In genomic region chr15:80124651-80125050, GRCm38 (mm10) we compare ENCODE assay signal across 19 mouse cellular contexts. TPM values are rescaled to one million over a fixed set of nuclear protein-coding genes. Genes with fewer than 3 reads are reported as not detected.
DNase-seq lines count a peak whose midpoint lies in the region; ATAC-seq and TF ChIP-seq lines count a peak whose summit lies in the region.
"Had no signal": no experiment of that assay in that cellular context is flagged by ENCODE, and none has a peak within 500 bp of the region (broad histone marks: within the 10 kb centered on the region; RNA-seq: fewer than 3 reads in every experiment).

No protein-coding gene starts in this region.

- DNase-seq in limb, embryonic 10.5 days (ENCODE audit: low spot score): no peak
- peak; percentile 43 for DNase-seq in Patski (ENCODE audit: low read depth, low spot score)
- peak; percentile 61 to 81 for DNase-seq in kidney, adult 8-10 months
- DNase-seq in kidney, postnatal 14 days: peak; percentile 49
- DNase-seq in thymus, postnatal 25 days: no peak
- DNase-seq in adrenal gland, postnatal 25 days: no peak
- DNase-seq: adrenal gland, adult 2 months; adrenal gland, postnatal 36 days; cerebellum, adult 2 months; cerebellum, postnatal 10 days; gastrocnemius, adult 2 months; gastrocnemius, postnatal 25 days had no signal

- no peak for TF ChIP-seq CTCF in Patski (IDR thresholded peaks at IDR 0.05)

- no peak overlapping the region for H3K9ac ChIP-seq in limb, embryonic 13.5 days
- H3K9ac ChIP-seq in neural tube, embryonic 15.5 days (replicated peaks): no peak overlapping the region
- H3K9ac ChIP-seq: heart, embryonic 12.5 days had no signal

- WGBS in limb, embryonic 13.5 days: 82% methylated on average over 4 of the region's 4 CpGs
- 79% methylated on average over 4 of the region's 4 CpGs for WGBS in limb, embryonic 10.5 days
- 85% methylated on average over 4 of the region's 4 CpGs for WGBS in neural tube, embryonic 15.5 days

- in situ Hi-C loops in Patski (cut with MboI; ENCODE audit: low pct_unique_long_range_greater_than_20kb): no loop called here

- H3K27me3 ChIP-seq in limb, embryonic 13.5 days: no peaks in the 10 kb centered on the region
- H3K27me3 ChIP-seq in limb, embryonic 10.5 days (ENCODE audit: low read depth, poor library complexity, severe bottlenecking): no peaks in the 10 kb centered on the region
- H3K27me3 ChIP-seq in Patski: no peaks in the 10 kb centered on the region
- H3K27me3 ChIP-seq in neural tube, embryonic 15.5 days (replicated peaks): no peaks in the 10 kb centered on the region
- H3K27me3 ChIP-seq: CH12.LX; heart, embryonic 12.5 days had no signal

- H3K4me2 ChIP-seq in limb, embryonic 13.5 days (replicated peaks): no peak overlapping the region
- no peak overlapping the region for H3K4me2 ChIP-seq in neural tube, embryonic 15.5 days
- H3K4me2 ChIP-seq: heart, embryonic 12.5 days had no signal

- POLR2A ChIA-PET in Patski (lab: Charles Lee): interaction anchor here (2.2 kb wide), 1 partner anchor 25 kb away, joined by 6 read pairs; no protein-coding TSS in a partner anchor

- H3K4me1 ChIP-seq in limb, embryonic 13.5 days: peaks cover 11% of the 10 kb centered on the region; the same call in 1 of the 2 replicates
- no peaks in the 10 kb centered on the region for H3K4me1 ChIP-seq in limb, embryonic 10.5 days
- no peaks in the 10 kb centered on the region for H3K4me1 ChIP-seq in neural tube, embryonic 15.5 days
- H3K4me1 ChIP-seq: embryonic facial prominence, embryonic 10.5 days; heart, embryonic 12.5 days had no signal

- H3K36me3 ChIP-seq in limb, embryonic 13.5 days: no peaks in the 10 kb centered on the region
- H3K36me3 ChIP-seq in limb, embryonic 10.5 days: no peaks in the 10 kb centered on the region
- no peaks in the 10 kb centered on the region for H3K36me3 ChIP-seq in neural tube, embryonic 15.5 days
- H3K36me3 ChIP-seq: embryonic facial prominence, embryonic 10.5 days; heart, embryonic 12.5 days had no signal

- H3K9me3 ChIP-seq in limb, embryonic 13.5 days: no peaks in the 10 kb centered on the region
- H3K9me3 ChIP-seq in limb, embryonic 10.5 days (replicated peaks): no peaks in the 10 kb centered on the region
- no peaks in the 10 kb centered on the region for H3K9me3 ChIP-seq in neural tube, embryonic 15.5 days (replicated peaks)
- H3K9me3 ChIP-seq: embryonic facial prominence, embryonic 10.5 days had no signal

- no peak for ATAC-seq in limb, embryonic 13.5 days (ENCODE audit: low FRiP score, low read depth)
- ATAC-seq in Patski: no peak
- ATAC-seq in neural tube, embryonic 15.5 days (ENCODE audit: low FRiP score): no peak
- ATAC-seq: forebrain, embryonic 14.5 days had no signal

- peak overlapping the region; percentile 58 for H3K27ac ChIP-seq in limb, embryonic 13.5 days
- H3K27ac ChIP-seq in limb, embryonic 10.5 days: no peak overlapping the region
- no peak overlapping the region for H3K27ac ChIP-seq in neural tube, embryonic 15.5 days (replicated peaks)
- H3K27ac ChIP-seq: embryonic facial prominence, embryonic 10.5 days; gastrocnemius, adult 2 months had no signal

- H3K4me3 ChIP-seq in limb, embryonic 13.5 days: no peak overlapping the region
- no peak overlapping the region for H3K4me3 ChIP-seq in limb, embryonic 10.5 days
- H3K4me3 ChIP-seq in neural tube, embryonic 15.5 days (replicated peaks): no peak overlapping the region
- H3K4me3 ChIP-seq: embryonic facial prominence, embryonic 10.5 days; gastrocnemius, adult 2 months; heart, embryonic 12.5 days had no signal

- CTCF ChIA-PET in Patski (lab: Charles Lee): interaction anchor here (1.2 kb wide), 1 partner anchor 91 kb away, joined by 3 read pairs; no protein-coding TSS in a partner anchor

RNA-seq across cellular contexts. Expression of gene Tab1, which starts 8.3 kb away (rescaled TPM):
- 45.6 and 45.8 TPM in 2 replicates for polyA plus RNA-seq in limb, embryonic 13.5 days (2015; fragmentation: Nextera tagmentation; extraction: Ambion mirVana)
- 41.8 and 52.4 TPM in 2 replicates for polyA plus RNA-seq in limb, embryonic 10.5 days (2016; fragmentation: Nextera tagmentation; extraction: Ambion mirVana)
- polyA plus RNA-seq in Patski (2021): 32.3 TPM
- 35.9 and 37.4 TPM in 2 replicates for polyA plus RNA-seq in neural tube, embryonic 15.5 days (2015; fragmentation: Nextera tagmentation; extraction: Ambion mirVana)
- total RNA-seq in adrenal gland, postnatal 25 days (2021): 20.5 and 26.7 TPM in 2 replicates

RNA-seq across cellular contexts. Expression of gene Rpl3, which starts 33.0 kb away (rescaled TPM):
- 1,057 and 1,068 TPM in 2 replicates for polyA plus RNA-seq in limb, embryonic 13.5 days (2015; fragmentation: Nextera tagmentation; extraction: Ambion mirVana)
- polyA plus RNA-seq in limb, embryonic 10.5 days (2016; fragmentation: Nextera tagmentation; extraction: Ambion mirVana): 1,077 and 1,189 TPM in 2 replicates
- 938 TPM for polyA plus RNA-seq in Patski (2021)
- polyA plus RNA-seq in neural tube, embryonic 15.5 days (2015; fragmentation: Nextera tagmentation; extraction: Ambion mirVana): 526 and 732 TPM in 2 replicates
- 485 and 642 TPM in 2 replicates for total RNA-seq in adrenal gland, postnatal 25 days (2021)

RNA-seq across cellular contexts. Expression of gene Syngr1, which starts 33.5 kb away (rescaled TPM):
- 5.5 and 5.6 TPM in 2 replicates for polyA plus RNA-seq in limb, embryonic 13.5 days (2015; fragmentation: Nextera tagmentation; extraction: Ambion mirVana)
- 1.4 and 3.2 TPM in 2 replicates for polyA plus RNA-seq in limb, embryonic 10.5 days (2016; fragmentation: Nextera tagmentation; extraction: Ambion mirVana)
- polyA plus RNA-seq in Patski (2021): 91.6 TPM
- 59.3 and 64.6 TPM in 2 replicates for polyA plus RNA-seq in neural tube, embryonic 15.5 days (2015; fragmentation: Nextera tagmentation; extraction: Ambion mirVana)
- 22.2 and 27.6 TPM in 2 replicates for total RNA-seq in adrenal gland, postnatal 25 days (2021)

RNA-seq across cellular contexts. Expression of gene Mgat3, which starts 48.9 kb away (rescaled TPM):
- polyA plus RNA-seq in limb, embryonic 13.5 days (2015; fragmentation: Nextera tagmentation; extraction: Ambion mirVana): 6.0 and 6.1 TPM in 2 replicates
- 4.0 and 5.3 TPM in 2 replicates for polyA plus RNA-seq in limb, embryonic 10.5 days (2016; fragmentation: Nextera tagmentation; extraction: Ambion mirVana)
- 41.0 TPM for polyA plus RNA-seq in Patski (2021)
- 15.8 and 17.5 TPM in 2 replicates for polyA plus RNA-seq in neural tube, embryonic 15.5 days (2015; fragmentation: Nextera tagmentation; extraction: Ambion mirVana)
- total RNA-seq in adrenal gland, postnatal 25 days (2021): 5.9 and 7.4 TPM in 2 replicates
- total RNA-seq: granulocyte monocyte progenitor cell, adult 5-6 weeks had no signal

Comparison
In these comparisons a context has a peak if more than half of its experiments do, and no peak if none do; other contexts are left out.
1. DNase-seq: peak in Patski (single experiment), kidney, adult 8-10 months (2 of 2) and kidney, postnatal 14 days (single experiment); none in limb, embryonic 10.5 days (single experiment), thymus, postnatal 25 days (single experiment) and adrenal gland, postnatal 25 days (single experiment).